Mouse (Mus musculus) ovary, postnatal 10 days (tissue): ENCODE results near the gene Espnl.
A peak's percentile ranks its signal among the peaks of the same experiment; 100 is the strongest.

Source experiments
- DNase-seq: peaks from one replicate; pipeline ENCODE4 v3.0.0; 2022; ENCODE audit warnings: low spot score

Gene Espnl

GRCm38 (mm10) chr1:91321760-91322438, at the start of gene Espnl:
TSS of gene Espnl (plus strand) at chr1:91322075.
- DNase-seq: no peak

DNA sequence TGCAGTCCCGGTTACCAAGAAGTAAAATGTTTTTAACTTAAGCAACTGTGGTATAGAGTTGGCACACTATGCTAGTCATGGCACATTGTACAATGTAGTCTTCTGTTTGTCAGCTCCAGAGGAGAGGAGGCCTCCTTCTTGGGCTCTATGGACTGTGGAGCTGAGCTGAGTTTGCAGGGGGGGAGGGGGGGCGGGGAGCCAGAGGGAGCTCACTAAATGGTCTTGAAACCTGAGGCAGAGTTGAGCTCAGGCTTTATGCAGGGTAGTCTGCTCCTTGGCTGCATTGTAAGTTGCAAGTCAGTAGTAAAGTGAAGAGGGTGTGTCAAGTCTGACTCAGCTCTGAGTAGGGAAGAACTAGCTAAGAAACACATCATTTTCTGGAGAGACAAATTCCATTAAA, 49.6 kb upstream of the Espnl start:
- no peak for DNase-seq

DNA sequence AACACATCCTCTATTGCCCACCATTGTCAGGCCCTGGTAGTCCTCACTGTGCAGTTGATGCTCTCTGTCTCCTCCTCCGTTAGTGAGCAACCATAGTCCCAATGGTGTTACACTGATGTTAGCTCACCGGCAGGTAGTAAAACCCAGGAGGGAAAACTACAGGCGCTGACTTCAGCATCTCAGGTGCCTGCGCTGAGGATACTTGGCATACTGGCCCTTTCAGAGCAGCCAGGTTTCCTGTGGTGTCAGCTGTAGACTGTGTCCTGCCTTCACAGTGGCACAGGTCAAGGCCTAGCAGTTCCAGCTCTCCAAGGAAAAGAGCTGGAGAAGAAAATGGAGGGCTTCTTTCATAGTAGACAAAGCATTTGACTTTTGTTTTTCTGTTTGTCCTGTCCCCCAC, 45.3 kb upstream of the Espnl start:
- DNase-seq: no peak

DNA sequence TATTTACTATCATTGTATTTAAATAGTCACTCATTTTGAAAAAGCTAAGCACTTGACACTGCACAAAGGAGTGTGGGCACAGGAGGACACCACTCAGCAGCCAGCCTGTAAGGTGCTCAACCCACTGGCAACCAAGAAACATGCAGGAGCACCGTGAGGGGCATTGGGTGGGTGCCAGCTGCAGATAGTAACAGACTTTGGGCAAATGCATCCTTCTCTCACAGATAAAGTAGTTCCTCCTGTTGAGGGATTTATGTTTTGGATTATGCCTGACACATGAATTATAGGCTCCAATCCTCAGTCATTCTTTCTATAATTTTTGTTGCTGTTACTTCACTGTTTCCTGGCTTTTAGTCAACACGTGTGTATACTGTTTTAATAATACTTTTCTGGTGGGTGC, 44.4 kb upstream of the Espnl start:
- DNase-seq: no peak

DNA sequence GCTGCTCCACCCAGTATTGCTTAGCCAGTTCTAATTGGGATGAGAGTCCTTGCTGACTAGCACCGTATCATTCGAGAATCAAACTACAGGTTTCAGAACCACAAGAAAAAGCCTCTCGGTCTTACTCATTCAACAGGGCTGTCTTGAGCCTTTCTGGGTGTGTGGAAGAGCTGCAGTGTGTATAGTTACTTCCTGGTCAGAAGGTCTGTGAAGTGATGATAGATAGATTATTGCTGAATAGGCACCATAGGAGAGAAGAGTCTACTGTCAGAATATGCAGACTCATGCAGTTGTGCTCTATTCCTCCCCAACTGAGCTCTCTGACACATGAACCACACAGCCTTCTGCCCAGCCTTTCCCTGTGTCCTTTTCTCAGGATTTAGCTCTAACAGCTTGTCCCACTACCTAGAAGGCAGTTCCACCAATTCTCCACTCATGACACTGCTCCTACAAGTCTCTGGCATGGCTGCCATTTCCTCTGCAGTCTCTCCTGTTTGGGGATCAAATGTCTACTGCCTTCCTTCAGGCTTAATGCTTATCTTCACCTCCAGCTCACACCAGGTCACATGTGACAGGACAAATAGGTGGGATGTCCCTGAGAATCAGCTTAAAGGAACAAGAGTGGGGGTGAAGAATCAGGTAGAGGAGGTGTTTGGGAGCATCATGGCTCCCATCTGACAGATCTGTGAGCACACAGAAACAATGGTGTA, 43.3 kb upstream of the Espnl start:
- DNase-seq: no peak

GRCm38 (mm10) chr1:91279126-91279525, 42.7 kb upstream of the Espnl start:
- DNase-seq: no peak

DNA sequence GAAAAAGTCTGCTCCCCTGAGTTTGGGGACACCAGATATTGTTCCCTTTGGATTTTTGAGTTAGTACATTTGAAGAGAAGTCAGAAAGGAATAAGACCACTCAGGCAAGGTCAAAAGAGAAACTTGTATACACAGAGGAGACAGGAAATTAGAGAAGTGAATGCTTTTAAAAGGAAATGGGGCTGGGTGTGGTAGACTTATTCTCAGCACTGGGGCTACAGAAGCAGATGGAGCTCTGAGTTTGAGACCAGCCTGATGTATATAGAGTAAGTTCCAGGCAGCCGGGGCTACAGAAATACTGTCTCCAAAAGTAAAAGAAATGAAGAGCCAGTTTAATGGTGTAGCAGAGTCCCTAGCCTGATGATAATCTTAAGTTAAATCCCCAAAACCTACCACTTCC, 39.3 kb upstream of the Espnl start:
- no peak for DNase-seq

- DNase-seq: no peak
These were observed 32.5 kb upstream of the Espnl start for GRCm38 (mm10) chr1:91289375-91289774.

DNA sequence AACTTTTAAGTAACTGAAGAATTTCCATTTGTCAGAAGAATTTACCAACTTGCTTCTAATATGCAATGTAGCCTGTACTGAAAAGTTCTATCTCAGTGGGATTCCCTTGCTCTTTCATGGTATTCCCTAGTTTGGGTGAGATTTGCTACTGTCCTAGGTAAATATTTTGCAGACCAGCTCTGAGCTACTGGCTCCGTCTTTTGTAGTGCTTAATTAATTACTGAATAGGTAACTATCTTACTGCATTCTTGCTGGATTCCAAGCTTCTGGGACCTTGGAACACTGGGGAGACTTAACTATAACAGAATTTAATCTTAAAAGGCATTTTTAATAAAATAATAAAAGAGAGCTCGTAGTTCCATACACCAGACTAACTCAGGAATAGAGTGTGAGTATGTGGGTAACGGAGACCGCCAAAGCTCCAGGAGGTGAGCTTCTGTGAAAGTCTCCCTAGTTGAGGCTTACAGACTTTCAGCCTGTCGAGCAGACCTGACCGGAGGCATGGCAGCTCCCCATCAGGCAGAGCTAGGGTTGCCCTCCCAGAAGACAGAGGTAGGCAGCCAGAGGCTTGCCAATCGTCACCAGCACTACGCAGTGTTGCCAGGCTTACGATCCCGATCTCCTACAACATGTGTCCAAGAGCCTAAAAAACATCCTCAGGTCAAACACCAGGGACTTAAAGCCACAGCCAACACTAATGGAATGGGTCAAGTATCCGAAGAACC, 29.6 kb upstream of the Espnl start:
- DNase-seq: no peak

- DNase-seq: no peak
These were observed 26.3 kb upstream of the Espnl start for GRCm38 (mm10) chr1:91295544-91295943.

DNA sequence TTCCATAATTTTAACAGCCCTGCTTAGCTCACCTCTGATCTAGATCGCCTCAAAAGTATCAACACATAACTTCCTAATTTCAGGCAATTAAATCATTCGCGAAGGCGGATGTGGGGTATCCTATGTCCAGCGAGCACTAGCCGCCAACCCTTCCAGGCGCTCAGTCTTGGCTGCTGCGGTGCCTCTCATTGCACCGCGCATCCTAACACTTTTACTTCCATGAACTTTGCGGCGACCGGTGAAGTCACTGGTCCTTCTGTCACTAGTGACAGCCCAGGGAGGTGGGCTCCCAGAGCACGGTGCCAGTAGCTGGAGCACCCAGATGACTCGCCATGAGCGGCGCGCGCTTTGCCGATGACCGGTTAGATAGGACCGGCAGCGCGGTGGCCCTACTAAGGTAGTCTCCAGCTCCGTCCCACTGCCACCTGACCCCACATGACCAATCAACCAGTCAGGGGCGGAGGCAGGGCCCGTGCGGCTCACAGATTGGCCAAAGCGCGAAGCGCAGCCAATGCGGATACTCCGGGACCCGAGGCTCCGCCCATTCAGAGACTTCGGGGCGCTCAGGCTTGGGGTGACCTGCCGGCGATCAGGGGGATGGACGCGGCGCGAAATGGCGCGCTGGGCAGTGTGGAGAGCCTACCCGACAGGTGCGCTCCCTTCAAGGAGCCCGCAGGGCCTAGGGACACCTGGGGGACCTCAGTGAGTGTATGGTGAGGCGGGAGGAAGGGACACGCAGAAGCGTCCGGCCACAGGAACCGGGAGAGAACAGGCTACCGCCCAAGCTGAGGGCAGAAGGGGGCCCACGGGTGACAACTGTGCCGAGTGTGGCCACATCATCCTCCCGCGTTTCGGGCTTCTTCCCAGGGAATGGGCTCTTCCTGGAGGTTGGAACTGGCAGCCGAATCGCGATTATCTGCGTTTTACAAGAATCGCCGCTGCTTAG, 23.8 kb upstream of the Espnl start, which contains the start of gene Scly:
TSS of gene Scly (plus strand) at position 540 of the 946 bp plus-strand sequence.
- peak; percentile 86 for DNase-seq

- no peak for DNase-seq
These were observed 22.7 kb upstream of the Espnl start for GRCm38 (mm10) chr1:91299026-91299706.

GRCm38 (mm10) chr1:91299707-91300426, 22.0 kb upstream of the Espnl start:
- no peak for DNase-seq

- no peak for DNase-seq
These were observed 20.5 kb upstream of the Espnl start for GRCm38 (mm10) chr1:91301206-91301920.

- DNase-seq: no peak
These were observed 19.9 kb upstream of the Espnl start for GRCm38 (mm10) chr1:91302021-91302420.

DNA sequence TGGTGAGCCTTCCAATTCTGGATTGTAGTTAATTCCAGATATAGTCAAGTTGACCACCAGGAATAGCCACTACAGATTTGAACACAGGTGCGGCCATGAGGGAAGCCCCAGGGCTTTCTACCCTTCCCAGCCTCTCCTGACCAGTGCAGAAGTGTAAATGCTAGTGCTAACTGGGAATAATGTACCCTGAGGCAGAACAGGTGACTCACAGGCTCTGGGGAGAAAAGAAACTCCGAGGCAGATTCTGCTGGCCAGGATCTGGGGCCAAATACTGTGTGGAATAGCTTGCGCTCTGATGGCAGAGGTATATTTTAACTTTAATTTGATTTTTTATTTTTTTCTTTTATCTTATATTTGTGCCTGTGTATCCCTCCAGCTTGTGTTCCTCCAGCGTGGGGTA, 17.3 kb upstream of the Espnl start:
- no peak for DNase-seq

DNA sequence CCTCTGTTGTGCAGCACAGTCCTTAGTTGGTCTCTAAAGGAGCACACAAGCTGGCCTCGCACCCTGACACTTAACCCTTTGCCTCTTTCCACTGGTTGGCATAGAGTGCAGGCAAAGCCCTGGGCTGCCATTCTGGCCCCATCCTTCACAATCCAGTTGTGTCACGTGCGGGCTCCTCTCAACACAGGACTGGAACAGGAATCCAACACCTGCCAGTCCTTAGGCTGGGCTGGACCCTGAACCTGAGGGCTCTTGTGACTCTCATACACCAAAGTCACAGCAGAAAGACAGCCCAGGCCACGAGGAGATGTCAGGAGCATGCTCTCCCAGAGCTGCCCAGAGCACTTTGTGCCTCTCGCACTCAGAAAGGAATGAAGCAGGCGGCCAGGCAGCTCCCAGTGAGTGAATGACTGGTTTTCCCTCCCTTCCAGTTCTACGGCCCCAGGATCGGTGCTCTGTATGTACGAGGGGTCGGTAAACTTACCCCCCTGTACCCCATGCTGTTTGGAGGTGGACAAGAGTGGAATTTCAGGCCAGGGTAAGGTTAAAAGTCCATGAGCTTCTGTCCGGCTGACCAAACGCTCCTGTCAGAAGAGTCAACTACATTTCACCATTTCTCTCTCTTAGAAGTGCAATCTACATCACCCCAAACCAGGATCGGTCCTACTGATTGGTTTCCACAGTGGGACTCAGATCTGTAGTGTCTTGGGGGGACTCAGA, 12.3 kb upstream of the Espnl start:
- no peak for DNase-seq

DNA sequence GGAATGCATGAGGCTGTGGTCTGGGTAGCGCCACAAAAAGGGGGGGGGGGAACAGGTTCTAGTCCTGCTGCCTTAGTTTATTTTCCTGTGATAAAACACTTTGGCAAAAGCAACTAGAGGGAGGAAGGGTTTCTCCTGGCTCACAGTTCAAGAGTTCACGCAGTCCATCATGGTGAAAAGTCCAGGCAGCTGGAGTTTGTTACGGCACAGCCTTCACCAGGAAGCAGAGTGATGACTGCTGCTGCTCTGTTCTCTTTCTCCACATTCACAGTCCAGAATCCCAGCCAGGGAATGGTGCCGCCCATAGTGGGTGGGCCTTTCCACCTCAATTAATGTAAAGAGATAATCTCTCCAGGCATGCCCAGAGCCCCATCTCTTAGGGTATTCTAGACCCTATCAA, 9.6 kb upstream of the Espnl start:
- DNase-seq: no peak

DNA sequence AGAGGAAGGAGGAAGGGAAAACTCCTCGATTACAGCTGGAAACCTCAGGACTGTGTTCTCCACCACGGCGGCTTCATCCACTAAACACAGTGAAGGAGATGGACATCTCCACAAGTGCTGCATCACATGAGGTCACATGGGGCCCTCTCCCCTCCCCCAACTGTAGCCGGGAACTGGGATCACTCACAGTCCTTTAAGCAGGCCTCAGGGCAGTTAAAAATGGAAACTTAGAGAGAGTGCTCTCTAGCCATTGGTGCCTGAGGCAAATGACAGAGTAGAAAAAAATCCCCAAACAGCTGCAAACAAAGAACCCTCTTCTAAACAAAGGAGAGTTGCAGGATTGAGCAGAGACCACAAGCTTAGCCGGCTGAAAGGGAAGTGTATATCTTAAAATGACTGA, 8.6 kb upstream of the Espnl start:
- no peak for DNase-seq
